Mouse (Mus musculus) liver, embryonic 15.5 days (tissue): Measurements from ENCODE around the gene Adgra1. TPM values are rescaled to one million over a fixed set of nuclear protein-coding genes. Genes with fewer than 3 reads are reported as not detected.

ENCODE experiments used
- ATAC-seq: fragments of 200-750 bp; cut with Nextera tagmentation; 2 replicates; pipeline ENCODE4 v1.8.0; 2017; ENCODE audit warnings: moderate number of reproducible peaks, mild to moderate bottlenecking, moderate library complexity; ENCODE audit not compliant: insufficient read depth
- H3K27ac ChIP-seq: fragments of 300-500 bp; sonication (generic); replicated peaks from 2 replicates; pipeline ENCODE4 v1.5.1; 2015; ENCODE audit warnings: mild to moderate bottlenecking, inconsistent platforms
- H3K27me3 ChIP-seq: fragments of 300-500 bp; sonication (generic); 2 replicates; pipeline ENCODE4 v1.6.1; 2015; ENCODE audit warnings: mild to moderate bottlenecking, inconsistent platforms
- H3K36me3 ChIP-seq: fragments of 300-500 bp; sonication (generic); replicated peaks from 2 replicates; pipeline ENCODE4 v1.6.1; 2015; ENCODE audit warnings: moderate library complexity, mild to moderate bottlenecking, inconsistent platforms
- H3K4me1 ChIP-seq: fragments of 300-500 bp; sonication (generic); replicated peaks from 2 replicates; pipeline ENCODE4 v1.6.1; 2015; ENCODE audit warnings: inconsistent platforms
- H3K4me2 ChIP-seq: fragments of 300-500 bp; sonication (generic); 2 replicates; pipeline ENCODE4 v1.6.1; 2015; ENCODE audit warnings: moderate library complexity, mild to moderate bottlenecking, inconsistent platforms
- H3K4me3 ChIP-seq: fragments of 300-500 bp; sonication (generic); replicated peaks from 2 replicates; pipeline ENCODE4 v1.5.1; 2015; ENCODE audit warnings: mild to moderate bottlenecking, inconsistent platforms
- H3K9ac ChIP-seq: fragments of 300-500 bp; sonication (generic); 2 replicates; pipeline ENCODE4 v1.6.1; 2015; ENCODE audit warnings: moderate library complexity, mild to moderate bottlenecking, inconsistent platforms
- H3K9me3 ChIP-seq: fragments of 300-500 bp; sonication (generic); replicated peaks from 2 replicates; pipeline ENCODE4 v1.6.1; 2016; ENCODE audit warnings: inconsistent platforms
- WGBS: fragments of 180-500 bp; shearing (Covaris S2); methylation state at CpG from one replicate; pipeline ENCODE4 v1.1.7; 2015; ENCODE audit warnings: mixed read lengths; ENCODE audit not compliant: insufficient replicate concordance; 5-methylcytosine and 5-hydroxymethylcytosine counted together
- polyA plus RNA-seq: library from polyadenylated mRNA; unstranded; fragments of >200 nt; fragmentation: Nextera tagmentation; extraction: Ambion mirVana; gene quantifications from 2 replicates; pipeline ENCODE4 v1.2.1, GENCODE M21; 2015

The Adgra1 gene
- not detected in 2 replicates for polyA plus RNA-seq

- Histone ChIP-seq H3K27ac (no peak within 1 kb of the TSS), H3K9ac (no peak within 1 kb of the TSS), H3K36me3 (no peaks in the 10 kb centered on the region), H3K4me1 (no peaks in the 10 kb centered on the region), H3K4me3 (no peak within 1 kb of the TSS), H3K4me2 (no peak within 1 kb of the TSS), H3K27me3 (peaks cover 35% of the 10 kb centered on the region), H3K9me3 (no peaks in the 10 kb centered on the region)
- WGBS, result 2% methylated on average over 27 of the region's 27 CpGs
- no peak for ATAC-seq
Observed at GRCm38 (mm10) chr7:139834036-139834435, at the start of gene Adgra1. Gene Adgra1 (plus strand): TSS chr7:139834174.

GRCm38 (mm10) chr7:139787382-139787781, 46.6 kb upstream of the Adgra1 start:
- Histone ChIP-seq H3K9me3 (no peaks in the 10 kb centered on the region), H3K4me1 (no peaks in the 10 kb centered on the region), H3K4me2 (no peak overlapping the region), H3K4me3 (no peak overlapping the region), H3K27ac (no peak overlapping the region), H3K9ac (no peak overlapping the region), H3K36me3 (no peaks in the 10 kb centered on the region), H3K27me3 (no peaks in the 10 kb centered on the region)
- ATAC-seq, result no peak
- WGBS, result 40% methylated on average over 2 of the region's 2 CpGs

GRCm38 (mm10) chr7:139788927-139789326, 45.0 kb upstream of the Adgra1 start:
- Histone ChIP-seq H3K27me3 (no peaks in the 10 kb centered on the region), H3K4me1 (no peaks in the 10 kb centered on the region), H3K27ac (no peak overlapping the region), H3K4me3 (no peak overlapping the region), H3K4me2 (no peak overlapping the region), H3K9me3 (no peaks in the 10 kb centered on the region), H3K36me3 (no peaks in the 10 kb centered on the region), H3K9ac (no peak overlapping the region)
- no peak for ATAC-seq
- 70% methylated on average over 11 of the region's 11 CpGs for WGBS

- WGBS, result 56% methylated on average over 4 of the region's 4 CpGs
- ATAC-seq, result no peak
- H3K36me3 ChIP-seq, result no peaks in the 10 kb centered on the region
Observed at GRCm38 (mm10) chr7:139789718-139790117, 44.3 kb upstream of the Adgra1 start.

GRCm38 (mm10) chr7:139791601-139792000, 42.4 kb upstream of the Adgra1 start:
- Histone ChIP-seq H3K4me1 (no peaks in the 10 kb centered on the region), H3K4me3 (no peak overlapping the region), H3K4me2 (no peak overlapping the region), H3K27me3 (no peaks in the 10 kb centered on the region), H3K9me3 (no peaks in the 10 kb centered on the region), H3K36me3 (no peaks in the 10 kb centered on the region), H3K9ac (no peak overlapping the region), H3K27ac (no peak overlapping the region)
- 60% methylated on average over 9 of the region's 9 CpGs for WGBS
- ATAC-seq, result no peak

More at GRCm38 (mm10) chr7:139789718-139790117, 44.3 kb upstream of the Adgra1 start:
- Histone ChIP-seq H3K27ac (no peak overlapping the region), H3K9me3 (no peaks in the 10 kb centered on the region), H3K4me1 (no peaks in the 10 kb centered on the region), H3K9ac (no peak overlapping the region), H3K4me3 (no peak overlapping the region), H3K27me3 (no peaks in the 10 kb centered on the region), H3K4me2 (no peak overlapping the region)

GRCm38 (mm10) chr7:139795004-139795605, 38.9 kb upstream of the Adgra1 start:
- Histone ChIP-seq H3K36me3 (no peaks in the 10 kb centered on the region), H3K27me3 (no peaks in the 10 kb centered on the region), H3K9ac (no peak overlapping the region), H3K4me2 (no peak overlapping the region), H3K9me3 (no peaks in the 10 kb centered on the region), H3K27ac (no peak overlapping the region), H3K4me3 (no peak overlapping the region), H3K4me1 (no peaks in the 10 kb centered on the region)
- ATAC-seq, result no peak
- WGBS, result 66% methylated on average over 9 of the region's 9 CpGs

GRCm38 (mm10) chr7:139797186-139798109, 36.5 kb upstream of the Adgra1 start:
- Histone ChIP-seq H3K36me3 (no peaks in the 10 kb centered on the region), H3K9me3 (no peaks in the 10 kb centered on the region), H3K27me3 (no peaks in the 10 kb centered on the region), H3K9ac (no peak overlapping the region), H3K4me3 (no peak overlapping the region), H3K4me1 (no peaks in the 10 kb centered on the region), H3K4me2 (no peak overlapping the region), H3K27ac (no peak overlapping the region)
- 62% methylated on average over 9 of the region's 9 CpGs for WGBS
- no peak for ATAC-seq

- Histone ChIP-seq H3K4me3 (no peak overlapping the region), H3K36me3 (no peaks in the 10 kb centered on the region), H3K27me3 (no peaks in the 10 kb centered on the region), H3K27ac (no peak overlapping the region), H3K4me2 (no peak overlapping the region), H3K9ac (no peak overlapping the region), H3K9me3 (no peaks in the 10 kb centered on the region), H3K4me1 (no peaks in the 10 kb centered on the region)
- WGBS, result 52% methylated on average over 8 of the region's 8 CpGs
- ATAC-seq, result no peak
Observed at GRCm38 (mm10) chr7:139806175-139806601, 27.8 kb upstream of the Adgra1 start.

- ATAC-seq, result no peak
- no peaks in the 10 kb centered on the region for H3K27me3 ChIP-seq
- H3K36me3 ChIP-seq, result no peaks in the 10 kb centered on the region
- no peaks in the 10 kb centered on the region for H3K9me3 ChIP-seq
- no peak overlapping the region for H3K9ac ChIP-seq
- no peak overlapping the region for H3K4me2 ChIP-seq
- 64% methylated on average over 6 of the region's 6 CpGs for WGBS
- H3K4me3 ChIP-seq, result no peak overlapping the region
- no peaks in the 10 kb centered on the region for H3K4me1 ChIP-seq
- H3K27ac ChIP-seq, result no peak overlapping the region
Observed at GRCm38 (mm10) chr7:139810036-139810435, 23.9 kb upstream of the Adgra1 start.

- H3K36me3 ChIP-seq, result no peaks in the 10 kb centered on the region
- H3K27ac ChIP-seq, result no peak overlapping the region
- H3K9me3 ChIP-seq, result no peaks in the 10 kb centered on the region
- no peaks in the 10 kb centered on the region for H3K27me3 ChIP-seq
- no peak for ATAC-seq
- H3K9ac ChIP-seq, result no peak overlapping the region
- no peaks in the 10 kb centered on the region for H3K4me1 ChIP-seq
- H3K4me2 ChIP-seq, result no peak overlapping the region
- H3K4me3 ChIP-seq, result no peak overlapping the region
- 62% methylated on average over 7 of the region's 7 CpGs for WGBS
Observed at GRCm38 (mm10) chr7:139811706-139812105, 22.3 kb upstream of the Adgra1 start.

GRCm38 (mm10) chr7:139813577-139814207, 20.3 kb upstream of the Adgra1 start:
- no peak for ATAC-seq
- 57% methylated on average over 6 of the region's 6 CpGs for WGBS
- Histone ChIP-seq H3K9ac (no peak overlapping the region), H3K4me3 (no peak overlapping the region), H3K9me3 (no peaks in the 10 kb centered on the region), H3K27me3 (no peaks in the 10 kb centered on the region), H3K27ac (no peak overlapping the region), H3K4me2 (no peak overlapping the region), H3K36me3 (no peaks in the 10 kb centered on the region), H3K4me1 (no peaks in the 10 kb centered on the region)
